Mouse (Mus musculus): Measurements from ENCODE around the gene Ptch1.

- no peak for TF ChIP-seq POLR2A (IDR thresholded peaks at IDR 0.05; ENCODE audit: control insufficient read depth, low read depth, low read length)
- TF ChIP-seq CTCF (IDR thresholded peaks at IDR 0.05; ENCODE audit: control insufficient read depth, insufficient read depth, insufficient replicate concordance, low read depth, low read length), result no peak
These were observed 23.0 kb downstream of the Ptch1 start for GRCm38 (mm10) chr13:63550367-63550766.
